Mouse (Mus musculus) thymus, postnatal 4 days (tissue): ENCODE results near the gene Trmt13.

Experiments used
- DNase-seq: peaks from one replicate; pipeline ENCODE4 v3.0.0; 2021

The Trmt13 gene

GRCm38 (mm10) chr3:116542070-116542469, 72.3 kb downstream of the Trmt13 start:
- no peak for DNase-seq

- DNase-seq, result no peak
These were observed 77.2 kb downstream of the Trmt13 start for GRCm38 (mm10) chr3:116537200-116537573.

DNA sequence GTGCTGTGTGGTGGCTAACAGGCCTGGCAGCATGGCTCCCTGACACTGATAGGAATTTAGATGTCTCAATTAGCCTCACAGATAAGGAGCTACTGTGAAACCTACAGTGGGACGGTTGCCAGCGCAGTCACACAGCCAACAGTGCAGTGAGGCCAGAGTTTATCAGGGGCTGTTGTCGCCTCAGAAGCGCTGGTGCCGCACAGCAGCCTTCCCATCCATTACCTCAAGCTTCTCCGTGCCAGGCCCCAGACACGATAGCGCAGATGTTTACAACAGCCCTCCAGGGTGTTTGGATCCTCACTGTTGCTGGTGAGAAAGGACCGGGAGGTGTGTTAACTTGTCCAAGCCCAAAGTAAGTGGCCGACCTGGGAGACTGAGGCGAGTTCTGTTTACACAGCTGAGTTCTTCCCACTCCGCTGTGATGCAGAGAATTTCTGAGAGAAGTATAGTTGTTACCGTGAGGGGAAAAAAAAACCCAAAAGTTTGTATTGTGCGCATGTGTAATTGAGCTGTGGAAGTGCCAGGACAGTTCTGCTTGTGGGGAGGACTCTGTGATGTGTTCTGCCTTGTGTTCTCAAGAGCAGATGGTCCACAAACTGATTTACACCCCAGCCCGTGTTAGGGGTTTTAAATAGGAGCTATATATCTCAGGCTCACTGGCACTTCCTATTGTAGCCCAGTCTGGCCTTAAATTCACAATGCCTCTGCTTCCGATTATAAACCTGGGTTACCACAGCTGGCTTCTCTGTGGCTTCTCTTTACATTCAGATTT, 77.8 kb downstream of the Trmt13 start:
- no peak for DNase-seq
